Mouse (Mus musculus) olfactory bulb, adult 2 months (tissue): Measurements from ENCODE around the gene Klhl7. TPM values are rescaled to one million over a fixed set of nuclear protein-coding genes. Genes with fewer than 3 reads are reported as not detected.

Experiments used
- H3K27ac ChIP-seq: fragments of 200-500 bp; 2 replicates; pipeline ENCODE4 v1.5.1; 2012; ENCODE audit warnings: low read depth, low read length; ENCODE audit not compliant: insufficient read depth
- H3K4me1 ChIP-seq: fragments of 200-500 bp; 2 replicates; pipeline ENCODE4 v1.6.1; 2012; ENCODE audit warnings: low read length; ENCODE audit not compliant: control insufficient read depth, insufficient read depth
- H3K4me3 ChIP-seq: fragments of 200-500 bp; 2 replicates; pipeline ENCODE4 v1.5.1; 2012; ENCODE audit warnings: mild to moderate bottlenecking, low read depth, low read length, moderate library complexity; ENCODE audit not compliant: insufficient read depth
- CTCF ChIP-seq: fragments of 200-500 bp; IDR thresholded peaks from 2 replicates; pipeline ENCODE4 v1.5.1; 2012; ENCODE audit warnings: low read depth, mild to moderate bottlenecking, low read length, moderate library complexity; ENCODE audit not compliant: insufficient read depth
- POLR2A ChIP-seq: fragments of 200-500 bp; IDR thresholded peaks from 2 replicates; pipeline ENCODE4 v1.6.1; 2012; ENCODE audit warnings: mild to moderate bottlenecking, low read depth, low read length, moderate library complexity; ENCODE audit not compliant: insufficient read depth
- WGBS: fragments of 180-500 bp; shearing (Covaris S2); methylation state at CpG from one replicate; pipeline ENCODE4 v1.1.7; 2018; 5-methylcytosine and 5-hydroxymethylcytosine counted together
- polyA plus RNA-seq: library from polyadenylated mRNA; stranded (reverse); fragments of >200 nt; gene quantifications from 2 replicates; pipeline ENCODE4 v1.2.4, GENCODE M21; 2012; ENCODE audit warnings: low replicate concordance; ENCODE audit not compliant: missing spikeins, insufficient read depth, insufficient read length

Klhl7 gene
- polyA plus RNA-seq, 1 experiment = not detected

GRCm38 (mm10) chr5:24107740-24108098 is 7.3 kb downstream of the Klhl7 start:
- Histone ChIP-seq H3K4me3 (no peak overlapping the region), H3K27ac (no peak overlapping the region), H3K4me1 (peaks cover 24% of the 10 kb centered on the region)
- TF ChIP-seq POLR2A = no peak
- TF ChIP-seq CTCF = no peak
- 86% methylated on average over 3 of the region's 3 CpGs for WGBS

GRCm38 (mm10) chr5:24110068-24110467 is 9.7 kb downstream of the Klhl7 start:
- Histone ChIP-seq H3K4me1 (peaks cover 24% of the 10 kb centered on the region), H3K4me3 (no peak overlapping the region), H3K27ac (no peak overlapping the region)
- WGBS = 82% methylated on average over 5 of the region's 5 CpGs
- TF ChIP-seq CTCF = no peak
- TF ChIP-seq POLR2A = no peak

GRCm38 (mm10) chr5:24112116-24112903 is 11.9 kb downstream of the Klhl7 start:
- Histone ChIP-seq H3K4me1 (peaks cover 22% of the 10 kb centered on the region), H3K4me3 (no peak overlapping the region), H3K27ac (no peak overlapping the region)
- no peak for TF ChIP-seq POLR2A
- no peak for TF ChIP-seq CTCF
- WGBS = 76% methylated on average over 12 of the region's 12 CpGs

GRCm38 (mm10) chr5:24122221-24122620 is 21.8 kb downstream of the Klhl7 start:
- Histone ChIP-seq H3K4me3 (no peak overlapping the region), H3K4me1 (peaks cover 7% of the 10 kb centered on the region), H3K27ac (no peak overlapping the region)
- TF ChIP-seq CTCF (no peak), POLR2A (no peak)
- 95% methylated on average over 2 of the region's 2 CpGs for WGBS

GRCm38 (mm10) chr5:24124175-24124574 is 23.8 kb downstream of the Klhl7 start:
- WGBS = 18% methylated on average over 1 of the region's 1 CpGs
- no peak overlapping the region for H3K4me3 ChIP-seq
- TF ChIP-seq POLR2A (no peak), CTCF (no peak)
- H3K27ac ChIP-seq = 0 out of 2 replicates have a peak overlapping the region, but pooled peaks have one; percentile 45
- H3K4me1 ChIP-seq = peaks cover 7% of the 10 kb centered on the region

GRCm38 (mm10) chr5:24124579-24125276 is 24.3 kb downstream of the Klhl7 start:
- Histone ChIP-seq H3K27ac (no peak overlapping the region), H3K4me3 (no peak overlapping the region), H3K4me1 (peaks cover 7% of the 10 kb centered on the region)
- TF ChIP-seq CTCF (no peak), POLR2A (no peak)
- WGBS = 36% methylated on average over 3 of the region's 3 CpGs

GRCm38 (mm10) chr5:24125910-24126636 is 25.7 kb downstream of the Klhl7 start:
- Histone ChIP-seq H3K27ac (no peak overlapping the region), H3K4me3 (no peak overlapping the region), H3K4me1 (peaks cover 7% of the 10 kb centered on the region)
- TF ChIP-seq POLR2A (no peak), CTCF (no peak)
- 39% methylated on average over 1 of the region's 1 CpGs for whole genome bisulfite sequencing

- 38% methylated on average over 4 of the region's 4 CpGs for WGBS
- Histone ChIP-seq H3K4me1 (peaks cover 7% of the 10 kb centered on the region), H3K27ac (no peak overlapping the region), H3K4me3 (no peak overlapping the region)
- TF ChIP-seq CTCF (no peak), POLR2A (no peak)
These were observed 26.6 kb downstream of the Klhl7 start for GRCm38 (mm10) chr5:24126967-24127366.

- no peak overlapping the region for H3K4me3 ChIP-seq
- H3K27ac ChIP-seq = no peak overlapping the region
- TF ChIP-seq POLR2A = no peak
- 93% methylated on average over 5 of the region's 5 CpGs for WGBS
- no peaks in the 10 kb centered on the region for H3K4me1 ChIP-seq
These were observed 46.6 kb downstream of the Klhl7 start for GRCm38 (mm10) chr5:24146964-24147363.
